Mouse (Mus musculus): ENCODE measurements around the gene Atg16l2. TPM values are rescaled to one million over a fixed set of nuclear protein-coding genes. Genes with fewer than 3 reads are reported as not detected.

Atg16l2 gene
- total and polyA plus RNA-seq, 3 experiments = 7.9 to 8.8 TPM; not detected in 1

DNA sequence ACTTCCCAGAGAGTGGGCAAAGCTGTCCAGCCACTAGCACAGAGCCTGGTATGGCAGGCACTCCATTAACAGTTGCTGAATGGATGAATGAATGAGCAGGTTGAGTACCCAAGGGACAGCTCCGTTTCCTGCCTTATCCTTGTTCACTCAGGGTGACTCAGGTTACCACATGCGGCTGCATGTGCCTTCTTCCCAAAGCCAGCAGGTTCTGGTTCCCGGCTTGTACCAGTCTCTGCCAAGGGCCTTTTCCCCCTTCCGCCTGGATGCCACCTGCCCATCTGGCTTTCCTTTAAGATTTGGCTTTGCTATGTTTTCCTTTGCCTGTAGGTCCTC, 28.8 kb upstream of the Atg16l2 start:
- H3K79me2 ChIP-seq (ENCODE audit: control insufficient read depth, insufficient read depth, low read length, poor library complexity) = no peaks in the 10 kb centered on the region
- no peak overlapping the region for H3K4me3 ChIP-seq (ENCODE audit: control insufficient read depth in 1 of 2, insufficient read depth in 1 of 2, low read depth in 2 of 2, low read length in 2 of 2)
- DNase-seq (ENCODE audit: low read depth, low spot score) = no peak
- H3K36me3 ChIP-seq (ENCODE audit: control insufficient read depth in 1 of 2, insufficient read depth in 2 of 2, low read length in 2 of 2) = no peaks in the 10 kb centered on the region
- H3K9ac ChIP-seq (ENCODE audit: control insufficient read depth, low read depth, low read length, poor library complexity, severe bottlenecking) = no peak overlapping the region
- no peaks in the 10 kb centered on the region; a peak in 1 of 4 replicates for H3K4me1 ChIP-seq (ENCODE audit: control insufficient read depth in 1 of 2, insufficient read depth in 2 of 2, low read length in 2 of 2)
- no peaks in the 10 kb centered on the region for H3K27me3 ChIP-seq (ENCODE audit: control insufficient read depth in 1 of 2, insufficient read depth in 2 of 2, low read length in 2 of 2)
- H3K27ac ChIP-seq (ENCODE audit: control insufficient read depth, low read depth, low read length) = no peak overlapping the region
- TF ChIP-seq USF2 (IDR thresholded peaks at IDR 0.05; ENCODE audit: borderline replicate concordance in 1 of 2, insufficient read depth in 1 of 2, low read depth in 1 of 2, low read length in 2 of 2) (no peak), ZKSCAN1 (IDR thresholded peaks at IDR 0.05; ENCODE audit: low read depth, low read length) (no peak), TBP (IDR thresholded peaks at IDR 0.05; ENCODE audit: low read depth, low read length) (no peak), MAFK (IDR thresholded peaks at IDR 0.05; ENCODE audit: borderline replicate concordance, low read depth, low read length) (no peak), MEF2A (IDR thresholded peaks at IDR 0.05; ENCODE audit: extremely low read depth, insufficient replicate concordance, low read depth, low read length, poor library complexity, severe bottlenecking) (no peak), ZNF384 (IDR thresholded peaks at IDR 0.05; ENCODE audit: low read depth, low read length) (no peak), SIN3A (IDR thresholded peaks at IDR 0.05; ENCODE audit: low read length) (no peak), BHLHE40 (IDR thresholded peaks at IDR 0.05; ENCODE audit: borderline replicate concordance, low read depth, low read length) (no peak), TCF12 (IDR thresholded peaks at IDR 0.05; ENCODE audit: low read depth, low read length) (no peak), ZMIZ1 (IDR thresholded peaks at IDR 0.05; ENCODE audit: low read depth, low read length) (no peak), POLR2AphosphoS2 (IDR thresholded peaks at IDR 0.05; ENCODE audit: low read length) (no peak), MYC (IDR thresholded peaks at IDR 0.05; ENCODE audit: low read depth, low read length) (no peak), UBTF (IDR thresholded peaks at IDR 0.05; ENCODE audit: borderline replicate concordance, insufficient read depth, low read depth, low read length) (no peak), SMC3 (IDR thresholded peaks at IDR 0.05; ENCODE audit: low read depth, low read length) (no peak)
- no peaks in the 10 kb centered on the region for H3K9me3 ChIP-seq (replicated peaks; ENCODE audit: insufficient read depth, low read length)

DNA sequence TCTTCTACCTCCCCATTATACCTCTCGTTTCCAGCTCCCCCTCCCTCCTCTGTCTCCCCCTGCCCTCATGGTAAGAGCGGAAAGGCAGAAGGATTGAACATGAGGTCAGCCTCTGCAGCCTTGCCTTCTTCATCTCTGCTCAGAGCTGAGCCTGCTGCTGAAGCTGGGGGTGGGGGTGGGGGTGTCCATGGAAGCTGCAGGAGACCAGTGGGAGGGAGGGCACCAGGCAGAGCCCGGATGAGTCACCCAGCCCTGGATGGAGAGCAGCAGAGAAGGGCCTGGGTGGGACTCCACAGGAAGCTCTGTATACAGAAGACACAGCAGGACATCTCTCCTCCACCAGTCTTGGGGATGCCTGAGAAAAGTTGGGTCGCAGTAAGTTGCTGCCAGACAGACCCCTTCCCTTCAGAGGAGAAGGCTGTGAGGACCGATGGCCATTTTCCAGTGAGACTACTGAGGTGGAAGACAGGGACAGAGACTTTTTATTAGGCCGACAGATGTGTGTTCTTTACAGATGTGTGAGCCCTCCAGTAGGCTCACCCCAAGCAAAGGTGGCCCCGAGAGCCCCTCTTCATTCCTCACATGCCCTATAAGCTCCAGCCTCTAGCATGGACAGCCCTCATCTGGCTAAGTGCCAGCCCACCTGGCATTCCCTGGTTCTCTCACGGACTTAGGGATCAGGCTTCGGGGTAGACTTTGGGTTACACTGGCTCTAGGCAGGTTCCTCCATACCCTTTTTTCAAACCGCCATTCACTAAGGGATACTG, 28.2 kb upstream of the Atg16l2 start:
- Histone ChIP-seq H3K9me3 (replicated peaks; ENCODE audit: insufficient read depth, low read length) (no peaks in the 10 kb centered on the region), H3K27ac (ENCODE audit: control insufficient read depth, low read depth, low read length) (no peak overlapping the region), H3K4me3 (ENCODE audit: control insufficient read depth in 1 of 2, insufficient read depth in 1 of 2, low read depth in 2 of 2, low read length in 2 of 2) (no peak overlapping the region), H3K27me3 (ENCODE audit: control insufficient read depth in 1 of 2, insufficient read depth in 2 of 2, low read length in 2 of 2) (no peaks in the 10 kb centered on the region), H3K79me2 (ENCODE audit: control insufficient read depth, insufficient read depth, low read length, poor library complexity) (no peaks in the 10 kb centered on the region), H3K4me1 (ENCODE audit: control insufficient read depth in 1 of 2, insufficient read depth in 2 of 2, low read length in 2 of 2) (no peaks in the 10 kb centered on the region; a peak in 1 of 4 replicates), H3K9ac (ENCODE audit: control insufficient read depth, low read depth, low read length, poor library complexity, severe bottlenecking) (no peak overlapping the region), H3K36me3 (ENCODE audit: control insufficient read depth in 1 of 2, insufficient read depth in 2 of 2, low read length in 2 of 2) (no peaks in the 10 kb centered on the region)
- TF ChIP-seq MYB (IDR thresholded peaks at IDR 0.05; ENCODE audit: low read depth, low read length) (no peak), GABPA (IDR thresholded peaks at IDR 0.05; ENCODE audit: low read depth, low read length) (no peak), TCF12 (IDR thresholded peaks at IDR 0.05; ENCODE audit: low read depth, low read length) (no peak), UBTF (IDR thresholded peaks at IDR 0.05; ENCODE audit: borderline replicate concordance, insufficient read depth, low read depth, low read length) (no peak), POLR2AphosphoS5 (IDR thresholded peaks at IDR 0.05; ENCODE audit: borderline replicate concordance, low read depth, low read length) (no peak), MYC (IDR thresholded peaks at IDR 0.05; ENCODE audit: low read depth, low read length) (no peak), TAL1 (IDR thresholded peaks at IDR 0.05; ENCODE audit: low read length) (no peak)
- DNase-seq (ENCODE audit: low read depth, low spot score) = no peak
